Mouse (Mus musculus) gastrocnemius, postnatal 10 days (tissue): Measurements from ENCODE around the gene Kcnma1. TPM values are rescaled to one million over a fixed set of nuclear protein-coding genes. Genes with fewer than 3 reads are reported as not detected.
A peak's percentile ranks its signal among the peaks of the same experiment; 100 is the strongest.

Experiments
- DNase-seq: peaks from one replicate; pipeline ENCODE4 v3.0.0; 2021; ENCODE audit warnings: mixed read lengths
- long read RNA-seq, 2 experiments: library from polyadenylated mRNA; stranded (forward); transcript quantifications; one replicate each; pipeline ENCODE4 v2.0.0; 2021
- total RNA-seq, 2 experiments: library from RNA; stranded (reverse); gene quantifications; 2 replicates each; pipeline ENCODE4 v1.2.3; 2021

Kcnma1 gene
- total RNA-seq: 10 to 100 TPM; 30.1 to 33.2 TPM
- long read RNA-seq, experiment 1, partial matches to known transcripts: 6 of 9 reads
- long read RNA-seq, experiment 1, other reads (novel, unspliced or antisense): 3 of 9 reads
- long read RNA-seq, experiment 2, partial matches to known transcripts: 6 of 12 reads
- long read RNA-seq, experiment 2, other reads (novel, unspliced or antisense): 6 of 12 reads

GRCm38 (mm10) chr14:24014391-24014790 is at the start of gene Kcnma1:
Gene Kcnma1 (minus strand): TSS chr14:24014491.
- no peak for DNase-seq

GRCm38 (mm10) chr14:24059747-24060146 is 45.5 kb upstream of the Kcnma1 start:
- DNase-seq: peak; percentile 32

GRCm38 (mm10) chr14:24059287-24059686 is 45.0 kb upstream of the Kcnma1 start:
- no peak for DNase-seq

GRCm38 (mm10) chr14:24051821-24052220 is 37.5 kb upstream of the Kcnma1 start:
- no peak for DNase-seq

- DNase-seq: no peak
These were observed 22.3 kb upstream of the Kcnma1 start for GRCm38 (mm10) chr14:24036609-24037008.

GRCm38 (mm10) chr14:24036208-24036535 is 21.9 kb upstream of the Kcnma1 start:
- DNase-seq: no peak

- DNase-seq: peak; percentile 17
These were observed 21.4 kb upstream of the Kcnma1 start for GRCm38 (mm10) chr14:24035486-24036207.

- no peak for DNase-seq
These were observed 18.6 kb upstream of the Kcnma1 start for GRCm38 (mm10) chr14:24032876-24033389.

- no peak for DNase-seq
These were observed 17.9 kb upstream of the Kcnma1 start for GRCm38 (mm10) chr14:24032201-24032600.

GRCm38 (mm10) chr14:24020718-24021117 is 6.4 kb upstream of the Kcnma1 start:
- no peak for DNase-seq

- no peak for DNase-seq
These were observed 4.3 kb downstream of the Kcnma1 start for GRCm38 (mm10) chr14:24009978-24010377.

GRCm38 (mm10) chr14:24008252-24008651 is 6.0 kb downstream of the Kcnma1 start:
- DNase-seq: peak; percentile 88

- DNase-seq: peak; percentile 18
These were observed 8.0 kb downstream of the Kcnma1 start for GRCm38 (mm10) chr14:24006276-24006675.

GRCm38 (mm10) chr14:24004471-24005271 is 9.6 kb downstream of the Kcnma1 start:
- DNase-seq: peak; percentile 69

GRCm38 (mm10) chr14:24003450-24004381 is 10.6 kb downstream of the Kcnma1 start:
- peak; percentile 56 for DNase-seq

GRCm38 (mm10) chr14:24002647-24003046 is 11.6 kb downstream of the Kcnma1 start:
- no peak for DNase-seq

GRCm38 (mm10) chr14:23997912-23998311 is 16.4 kb downstream of the Kcnma1 start:
- no peak for DNase-seq

- DNase-seq: no peak
These were observed 18.5 kb downstream of the Kcnma1 start for GRCm38 (mm10) chr14:23995831-23996230.

- DNase-seq: peak; percentile 12
These were observed 23.4 kb downstream of the Kcnma1 start for GRCm38 (mm10) chr14:23990871-23991270.

- DNase-seq: no peak
These were observed 24.6 kb downstream of the Kcnma1 start for GRCm38 (mm10) chr14:23989696-23990095.

- no peak for DNase-seq
These were observed 32.1 kb downstream of the Kcnma1 start for GRCm38 (mm10) chr14:23982205-23982604.

GRCm38 (mm10) chr14:23974685-23975084 is 39.6 kb downstream of the Kcnma1 start:
- no peak for DNase-seq
